Mouse (Mus musculus): ENCODE measurements around the gene Slco4a1. TPM values are rescaled to one million over a fixed set of nuclear protein-coding genes. Genes with fewer than 3 reads are reported as not detected.
A peak's percentile ranks its signal among the peaks of the same experiment; 100 is the strongest.

Gene Slco4a1
- total RNA-seq, 2 experiments from 2014 or later: 0.15 to 1.2 TPM

- no peak for DNase-seq
- intact Hi-C loops (cut with DNase I): no loop called here
Measured at GRCm38 (mm10) chr2:180500726-180501125, 44.7 kb downstream of the Slco4a1 start.

- DNase-seq: no peak
- intact Hi-C loops (cut with DNase I): no loop called here
Measured at GRCm38 (mm10) chr2:180501217-180501967, 45.3 kb downstream of the Slco4a1 start.

GRCm38 (mm10) chr2:180506281-180506680 lies 50.2 kb downstream of the Slco4a1 start:
- intact Hi-C loops (cut with DNase I): no loop called here
- DNase-seq: no peak

GRCm38 (mm10) chr2:180508455-180509115 lies 52.5 kb downstream of the Slco4a1 start:
- intact Hi-C loops (cut with DNase I): no loop called here
- DNase-seq: no peak

- DNase-seq: no peak
- intact Hi-C loops (cut with DNase I): no loop called here
Measured at GRCm38 (mm10) chr2:180510867-180511266, 54.8 kb downstream of the Slco4a1 start.

- DNase-seq: peak in 1 of 2 experiments; percentile 25
- intact Hi-C loops (cut with DNase I): no loop called here
Measured at GRCm38 (mm10) chr2:180511875-180512661, 56.0 kb downstream of the Slco4a1 start.

- intact Hi-C loops (cut with DNase I): no loop called here
- peak in 1 of 2 experiments; percentile 15 for DNase-seq
Measured at GRCm38 (mm10) chr2:180513019-180513418, 57.0 kb downstream of the Slco4a1 start.

GRCm38 (mm10) chr2:180513835-180514234 lies 57.8 kb downstream of the Slco4a1 start:
- DNase-seq: no peak
- intact Hi-C loops (cut with DNase I): no loop called here

- intact Hi-C loops (cut with DNase I): no loop called here
- no peak for DNase-seq
Measured at GRCm38 (mm10) chr2:180521437-180522221, 65.6 kb downstream of the Slco4a1 start.

GRCm38 (mm10) chr2:180522825-180523224 lies 66.8 kb downstream of the Slco4a1 start:
- intact Hi-C loops (cut with DNase I): no loop called here

More at GRCm38 (mm10) chr2:180522825-180523224, 66.8 kb downstream of the Slco4a1 start:
- no peak for DNase-seq

Other genes starting within 250 kb of the Slco4a1 start
- gene Lama5, start 230.4 kb upstream of the Slco4a1 start, total RNA-seq (2021): 10 to 100 TPM; 44.6 to 46.5 TPM
- gene Rps21, start 198.9 kb upstream of the Slco4a1 start, total RNA-seq (2021): 100 to 1,000 TPM; 575 to 597 TPM
- 10 to 100 TPM; 16.5 to 16.7 TPM for gene Cables2, start 182.7 kb upstream of the Slco4a1 start, total RNA-seq (2021)
- gene Rbbp8nl, start 166.4 kb upstream of the Slco4a1 start, total RNA-seq (2021): not detected
- 1 to 10 TPM; 1.0 to 1.2 TPM for gene Gata5, start 121.5 kb upstream of the Slco4a1 start, total RNA-seq (2021)
- gene Ntsr1, start 43.7 kb downstream of the Slco4a1 start, total RNA-seq (2021): under 1 TPM; 0.12 TPM
- 10 to 100 TPM; 17.8 to 21.3 TPM for gene Mrgbp, start 125.1 kb downstream of the Slco4a1 start, total RNA-seq (2021)
- gene Ogfr, start 133.0 kb downstream of the Slco4a1 start, total RNA-seq (2021): 10 to 100 TPM; 42.6 to 48.8 TPM
- 1 to 10 TPM in 1 of 2 experiments, under 1 TPM in 1; 0.53 to 1.2 TPM for gene Col9a3, start 141.5 kb downstream of the Slco4a1 start, total RNA-seq (2021)
- under 1 TPM in 1 of 2 experiments, not detected in 1; 0.22 TPM for gene Tcfl5, start 186.5 kb downstream of the Slco4a1 start, total RNA-seq (2021)

All from heart, postnatal 10 days (tissue).